Mouse (Mus musculus) kidney, postnatal 10 days (tissue): ENCODE measurements around the gene Olfr328.
"Not testable (repeated sequence)": the region's sequence is repeated elsewhere in the genome, so short reads cannot be mapped to it uniquely, and the experiment has no call there.

ENCODE experiments used
- DNase-seq: peaks from one replicate; pipeline ENCODE4 v3.0.0; 2021; ENCODE audit warnings: mixed read lengths

The Olfr328 gene

GRCm38 (mm10) chr11:58555536-58555935, at the start of gene Olfr328:
Gene Olfr328, minus strand, starts transcription at chr11:58555636.
- DNase-seq: no peak

GRCm38 (mm10) chr11:58605228-58605627, 49.8 kb upstream of the Olfr328 start:
- no peak for DNase-seq

GRCm38 (mm10) chr11:58604688-58605087, 49.3 kb upstream of the Olfr328 start:
- no peak for DNase-seq

- no peak for DNase-seq
Observed at GRCm38 (mm10) chr11:58602800-58603560, 47.5 kb upstream of the Olfr328 start.

- no peak for DNase-seq
Observed at GRCm38 (mm10) chr11:58602062-58602461, 46.6 kb upstream of the Olfr328 start.

GRCm38 (mm10) chr11:58597837-58598236, 42.4 kb upstream of the Olfr328 start:
- DNase-seq: no peak

- DNase-seq: no peak
Observed at GRCm38 (mm10) chr11:58594814-58595213, 39.4 kb upstream of the Olfr328 start, which contains the start of gene Olfr324. Gene Olfr324, plus strand, starts transcription at chr11:58595114.

GRCm38 (mm10) chr11:58588620-58589250, 33.3 kb upstream of the Olfr328 start:
- DNase-seq: no peak

- DNase-seq: peak; percentile 57
Observed at GRCm38 (mm10) chr11:58587898-58588348, 32.5 kb upstream of the Olfr328 start.

- no peak for DNase-seq
Observed at GRCm38 (mm10) chr11:58578636-58579035, 23.2 kb upstream of the Olfr328 start.

- no peak for DNase-seq
Observed at GRCm38 (mm10) chr11:58577430-58577829, 22.0 kb upstream of the Olfr328 start, which contains the start of gene Olfr325. Gene Olfr325, plus strand, starts transcription at chr11:58577730.

- DNase-seq: peak; percentile 67
Observed at GRCm38 (mm10) chr11:58570405-58570804, 15.0 kb upstream of the Olfr328 start, which contains the start of gene Olfr224. Gene Olfr224, minus strand, starts transcription at chr11:58570553.

GRCm38 (mm10) chr11:58546322-58546721, 9.1 kb downstream of the Olfr328 start, which contains the start of gene Olfr329-ps:
Gene Olfr329-ps, minus strand, starts transcription at chr11:58546422.
- no peak for DNase-seq

GRCm38 (mm10) chr11:58534736-58535135, 20.7 kb downstream of the Olfr328 start, which contains the start of gene Olfr330:
Gene Olfr330, minus strand, starts transcription at chr11:58534836.
- DNase-seq: not testable (repeated sequence)

- peak; percentile 23 for DNase-seq
Observed at GRCm38 (mm10) chr11:58519756-58520155, 35.7 kb downstream of the Olfr328 start.

- peak; percentile 67 for DNase-seq
Observed at GRCm38 (mm10) chr11:58518916-58519315, 36.5 kb downstream of the Olfr328 start.

- not testable (repeated sequence) for DNase-seq
Observed at GRCm38 (mm10) chr11:58509058-58509457, 46.4 kb downstream of the Olfr328 start.

GRCm38 (mm10) chr11:58502472-58502871, 53.0 kb downstream of the Olfr328 start, which contains the start of gene Olfr331:
Gene Olfr331, minus strand, starts transcription at chr11:58502572.
- not testable (repeated sequence) for DNase-seq
